Mouse (Mus musculus) kidney, adult 2 months (tissue): ENCODE measurements around the gene Krtap7-1. TPM values are rescaled to one million over a fixed set of nuclear protein-coding genes. Genes with fewer than 3 reads are reported as not detected.

Source experiments
- DNase-seq: peaks from one replicate; pipeline ENCODE4 v3.0.0; 2021
- H3K27ac ChIP-seq: fragments of 200-500 bp; 2 replicates; pipeline ENCODE4 v1.5.1; 2012; ENCODE audit warnings: low read depth, low read length, control low read depth, inconsistent platforms; ENCODE audit not compliant: insufficient read depth
- H3K27me3 ChIP-seq: fragments of 200-500 bp; replicated peaks from 2 replicates; pipeline ENCODE4 v1.6.1; 2012; ENCODE audit warnings: mild to moderate bottlenecking, moderate library complexity, low read length, inconsistent platforms; ENCODE audit not compliant: control insufficient read depth, insufficient read depth
- H3K36me3 ChIP-seq: fragments of 200-500 bp; 2 replicates; pipeline ENCODE4 v1.6.1; 2012; ENCODE audit warnings: mild to moderate bottlenecking, moderate library complexity, low read length, inconsistent platforms; ENCODE audit not compliant: control insufficient read depth, insufficient read depth
- H3K4me1 ChIP-seq: fragments of 200-500 bp; 2 replicates; pipeline ENCODE4 v1.6.1; 2011; ENCODE audit warnings: low read length; ENCODE audit not compliant: control insufficient read depth, insufficient read depth
- H3K4me3 ChIP-seq: fragments of 200-500 bp; 2 replicates; pipeline ENCODE4 v1.5.1; 2011; ENCODE audit warnings: mild to moderate bottlenecking, low read depth, low read length, control low read depth; ENCODE audit not compliant: insufficient read depth
- CTCF ChIP-seq: fragments of 200-500 bp; conservative IDR thresholded peaks from 2 replicates; pipeline ENCODE4 v1.5.1; 2011; ENCODE audit warnings: low read depth, mild to moderate bottlenecking, control low read depth, low read length, moderate library complexity, mixed read lengths; ENCODE audit not compliant: insufficient read depth, insufficient read length
- POLR2A ChIP-seq: fragments of 200-500 bp; IDR thresholded peaks from one replicate; pipeline ENCODE4 v1.6.1; 2011; ENCODE audit warnings: low read depth, low read length, control low read depth
- WGBS: fragments of 180-500 bp; shearing (Covaris S2); methylation state at CpG from one replicate; pipeline ENCODE4 v1.1.7; 2018; 5-methylcytosine and 5-hydroxymethylcytosine counted together
- polyA plus RNA-seq: library from polyadenylated mRNA; depleted of rRNA; stranded (reverse); fragments of >200 nt; gene quantifications from 2 replicates; pipeline ENCODE4 v1.2.3, GENCODE M21; 2012; rRNA removed

Gene Krtap7-1
- not detected in 2 replicates for polyA plus RNA-seq

- Histone ChIP-seq H3K36me3 (no peaks in the 10 kb centered on the region), H3K4me3 (no peak within 1 kb of the TSS), H3K27me3 (no peaks in the 10 kb centered on the region), H3K4me1 (no peaks in the 10 kb centered on the region), H3K27ac (no peak within 1 kb of the TSS)
- WGBS, result 82% methylated on average over 4 of the region's 4 CpGs
- no peak for TF ChIP-seq CTCF
- TF ChIP-seq POLR2A, result no peak
- DNase-seq, result no peak
Observed at GRCm38 (mm10) chr16:89508223-89508622, at the start of gene Krtap7-1. Krtap7-1 (minus strand) TSS chr16:89508323.

GRCm38 (mm10) chr16:89550298-89550697 lies 42.2 kb upstream of the Krtap7-1 start:
- no peak for DNase-seq
- H3K4me1 ChIP-seq, result no peaks in the 10 kb centered on the region
- no peak overlapping the region for H3K27ac ChIP-seq
- no peaks in the 10 kb centered on the region for H3K27me3 ChIP-seq
- no peak overlapping the region for H3K4me3 ChIP-seq
- H3K36me3 ChIP-seq, result no peaks in the 10 kb centered on the region
- TF ChIP-seq CTCF, result no peak
- TF ChIP-seq POLR2A, result no peak

GRCm38 (mm10) chr16:89538031-89538484 lies 29.9 kb upstream of the Krtap7-1 start:
- H3K27me3 ChIP-seq, result no peaks in the 10 kb centered on the region; the same call in 1 of the 2 replicates
- no peak overlapping the region for H3K27ac ChIP-seq
- no peak overlapping the region for H3K4me3 ChIP-seq
- H3K4me1 ChIP-seq, result no peaks in the 10 kb centered on the region
- DNase-seq, result no peak
- WGBS, result 68% methylated on average over 5 of the region's 5 CpGs
- no peaks in the 10 kb centered on the region for H3K36me3 ChIP-seq
- TF ChIP-seq CTCF (no peak), POLR2A (no peak)

GRCm38 (mm10) chr16:89537349-89537748 lies 29.2 kb upstream of the Krtap7-1 start:
- Histone ChIP-seq H3K36me3 (no peaks in the 10 kb centered on the region), H3K27ac (no peak overlapping the region), H3K4me1 (no peaks in the 10 kb centered on the region), H3K27me3 (no peaks in the 10 kb centered on the region; the same call in 1 of the 2 replicates), H3K4me3 (no peak overlapping the region)
- 90% methylated on average over 6 of the region's 6 CpGs for WGBS
- TF ChIP-seq CTCF (no peak), POLR2A (no peak)
- DNase-seq, result no peak

GRCm38 (mm10) chr16:89530547-89530946 lies 22.4 kb upstream of the Krtap7-1 start:
- no peaks in the 10 kb centered on the region for H3K36me3 ChIP-seq
- H3K4me1 ChIP-seq, result no peaks in the 10 kb centered on the region
- no peak for TF ChIP-seq CTCF
- TF ChIP-seq POLR2A, result no peak
- 45% methylated on average over 7 of the region's 7 CpGs for WGBS
- no peak overlapping the region for H3K27ac ChIP-seq
- DNase-seq, result no peak
- H3K4me3 ChIP-seq, result no peak overlapping the region
- no peaks in the 10 kb centered on the region for H3K27me3 ChIP-seq

- Histone ChIP-seq H3K27me3 (no peaks in the 10 kb centered on the region), H3K4me1 (no peaks in the 10 kb centered on the region), H3K36me3 (no peaks in the 10 kb centered on the region), H3K27ac (no peak overlapping the region), H3K4me3 (no peak overlapping the region)
- DNase-seq, result no peak
- 66% methylated on average over 7 of the region's 7 CpGs for WGBS
- TF ChIP-seq POLR2A (no peak), CTCF (no peak)
Observed at GRCm38 (mm10) chr16:89529846-89530245, 21.7 kb upstream of the Krtap7-1 start.

- no peak overlapping the region for H3K27ac ChIP-seq
- no peaks in the 10 kb centered on the region for H3K4me1 ChIP-seq
- no peak overlapping the region for H3K4me3 ChIP-seq
- H3K36me3 ChIP-seq, result no peaks in the 10 kb centered on the region
- H3K27me3 ChIP-seq, result no peaks in the 10 kb centered on the region; the same call in 1 of the 2 replicates
- DNase-seq, result no peak
- TF ChIP-seq POLR2A (no peak), CTCF (no peak)
- WGBS, result 86% methylated on average over 3 of the region's 3 CpGs
Observed at GRCm38 (mm10) chr16:89528380-89528779, 20.3 kb upstream of the Krtap7-1 start.
